9 mouse cellular contexts compared by ENCODE assay signal in the genomic region with DNA sequence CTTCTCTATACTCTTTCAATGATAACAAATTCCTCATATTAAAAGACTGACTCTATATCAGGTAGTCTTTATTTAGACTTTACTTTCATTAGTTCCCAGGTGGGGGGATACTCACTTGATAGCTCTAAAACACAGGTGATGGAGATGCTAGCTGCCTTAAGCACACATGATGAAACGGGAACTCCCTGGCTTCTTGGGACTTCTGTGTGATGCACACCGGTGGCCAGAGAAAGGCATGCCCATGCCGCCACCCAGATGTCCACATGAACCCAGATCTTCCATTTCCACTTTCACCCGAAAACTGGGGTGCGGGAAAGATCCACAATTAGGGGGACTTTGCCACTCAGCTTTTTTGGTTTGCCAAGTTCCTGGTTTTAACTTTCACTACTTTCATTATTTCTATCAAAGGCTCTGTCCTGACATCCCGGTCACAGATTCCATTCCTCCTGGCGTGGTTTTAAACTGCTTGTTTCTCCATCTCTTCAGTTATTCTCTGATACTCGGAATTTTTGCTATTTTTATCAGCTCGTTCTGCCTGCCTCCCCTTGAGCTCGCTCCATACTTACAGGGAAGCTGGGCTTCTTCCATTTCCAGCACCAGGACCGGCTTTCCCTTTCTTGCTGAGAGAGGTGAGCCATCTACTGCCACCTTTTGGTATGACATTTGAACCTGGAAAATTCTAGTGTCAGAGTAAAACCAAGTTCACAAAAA. TPM values are rescaled to one million over a fixed set of nuclear protein-coding genes. Genes with fewer than 3 reads are reported as not detected.
A peak's percentile ranks its signal among the peaks of the same experiment; 100 is the strongest.
DNase-seq lines count a peak whose midpoint lies in the region; ATAC-seq and TF ChIP-seq lines count a peak whose summit lies in the region.
"Had no signal": no experiment of that assay in that cellular context is flagged by ENCODE, and none has a peak within 500 bp of the region (broad histone marks: within the 10 kb centered on the region; RNA-seq: fewer than 3 reads in every experiment).

No protein-coding gene starts in this region.

- ATAC-seq in frontal cortex, adult (ENCODE audit: low TSS enrichment) = peak; percentile 99
- peak; percentile 53 for ATAC-seq in inflammation-experienced regulatory T-cells, adult 6 months

- H3K4me1 ChIP-seq in testis, adult 2 months (ENCODE audit: control insufficient read depth, insufficient read depth, low read length) = peaks cover 2% of the 10 kb centered on the region
- H3K4me1 ChIP-seq in megakaryocyte, embryonic 14.5 days = peaks cover 71% of the 10 kb centered on the region

- H3K27me3 ChIP-seq in testis, adult 2 months (ENCODE audit: control insufficient read depth, insufficient read depth, low read length) = no peaks in the 10 kb centered on the region
- no peaks in the 10 kb centered on the region for H3K27me3 ChIP-seq in megakaryocyte, embryonic 14.5 days (replicated peaks)

- TF ChIP-seq POLR2A in testis, adult 2 months (IDR thresholded peaks at IDR 0.05; ENCODE audit: control insufficient read depth, low read depth, low read length) = no peak

- no peaks in the 10 kb centered on the region for H3K9me3 ChIP-seq in megakaryocyte, embryonic 14.5 days

- H3K36me3 ChIP-seq in testis, adult 2 months (ENCODE audit: control insufficient read depth, insufficient read depth, low read length) = no peaks in the 10 kb centered on the region
- H3K36me3 ChIP-seq in megakaryocyte, embryonic 14.5 days (replicated peaks; ENCODE audit: low read length) = no peaks in the 10 kb centered on the region

- H3K4me3 ChIP-seq in testis, adult 2 months (ENCODE audit: control insufficient read depth, low read depth, low read length) = peak overlapping the region; percentile 38; the same call in 1 of the 2 replicates
- peak overlapping the region; percentile 90 for H3K4me3 ChIP-seq in megakaryocyte, embryonic 14.5 days (replicated peaks)

- TF ChIP-seq CTCF in testis, adult 2 months (IDR thresholded peaks at IDR 0.05; ENCODE audit: control insufficient read depth, insufficient read depth, insufficient replicate concordance, low read depth, low read length) = peak; percentile 13; the same call in 1 of the 2 replicates

- DNase-seq in testis, postnatal 10 days (ENCODE audit: low spot score) = no peak
- peak; percentile 42 for DNase-seq in cerebellum, adult 9-11 months
- peak; percentile 8 to 15 for DNase-seq in left cerebral cortex, adult 8-10 months (ENCODE audit: low spot score in 2 of 2)
- peak; percentile 5 to 20 for DNase-seq in right cerebral cortex, postnatal 36 days (ENCODE audit: low spot score in 2 of 2)

- H3K27ac ChIP-seq in testis, adult 2 months (ENCODE audit: control insufficient read depth, insufficient read depth, low read depth, low read length) = no peak overlapping the region

RNA-seq across cellular contexts. Expression of gene Myb, which starts 27.9 kb away (rescaled TPM):
- 0.19 and 0.36 TPM in 2 replicates for polyA plus RNA-seq in testis, adult 2 months (2012; rRNA removed)
- 1 to 10 TPM; 6.7 to 8.2 (median 7.3) TPM for polyA plus RNA-seq in inflammation-experienced regulatory T-cells, adult 6 months (2017; shearing (Covaris generic))
- under 1 TPM; 0.22 to 0.50 (median 0.31) TPM for total RNA-seq in left cerebral cortex, adult 8-10 months (2022)
- polyA plus RNA-seq in megakaryocyte, embryonic 14.5 days (2012; ENCODE audit: insufficient read depth, low replicate concordance) = 2.0 TPM in 1 of 2 replicates, not detected in the other
- total RNA-seq: adrenal gland, adult 18-20 months had no signal
